Mouse (Mus musculus): Measurements from ENCODE around the gene Slc22a12.

GRCm38 (mm10) chr19:6552302-6553028, 9.6 kb upstream of the Slc22a12 start:
- TF ChIP-seq GATA1 (IDR thresholded peaks at IDR 0.05; ENCODE audit: low read depth, low read length) (no peak), UBTF (IDR thresholded peaks at IDR 0.05; ENCODE audit: borderline replicate concordance, insufficient read depth, low read depth, low read length) (no peak), TBP (IDR thresholded peaks at IDR 0.05; ENCODE audit: low read depth, low read length) (no peak), SIN3A (IDR thresholded peaks at IDR 0.05; ENCODE audit: low read length) (peak; percentile 22), MAFK (IDR thresholded peaks at IDR 0.05; ENCODE audit: borderline replicate concordance, low read depth, low read length) (no peak), BHLHE40 (IDR thresholded peaks at IDR 0.05; ENCODE audit: borderline replicate concordance, low read depth, low read length) (no peak; the same call in 1 of the 2 replicates), MAX (IDR thresholded peaks at IDR 0.05; ENCODE audit: low read length) (no peak), NELFE (IDR thresholded peaks at IDR 0.05; ENCODE audit: low read depth, low read length) (no peak), CTCF (IDR thresholded peaks at IDR 0.05 in 2 of 3, conservative IDR thresholded peaks at IDR 0.05 in 1 of 3; ENCODE audit: control insufficient read depth in 1 of 3, insufficient read depth in 1 of 3, low read depth in 2 of 3, low read length in 3 of 3, poor library complexity in 1 of 3, severe bottlenecking in 1 of 3) (peak in 2 of 3 experiments; percentile 65 to 73), MAZ (IDR thresholded peaks at IDR 0.05; ENCODE audit: low read depth, low read length) (peak; percentile 86)
